ENCODE assay signal across 11 mouse cellular contexts in genomic region chr14:34660351-34660787, GRCm38 (mm10). TPM values are rescaled to one million over a fixed set of nuclear protein-coding genes. Genes with fewer than 3 reads are reported as not detected.
DNase-seq lines count a peak whose midpoint lies in the region; ATAC-seq and TF ChIP-seq lines count a peak whose summit lies in the region.
"Had no signal": no experiment of that assay in that cellular context is flagged by ENCODE, and none has a peak within 500 bp of the region (broad histone marks: within the 10 kb centered on the region; RNA-seq: fewer than 3 reads in every experiment).

No protein-coding gene starts in this region.

- peaks cover 20% of the 10 kb centered on the region for H3K4me1 ChIP-seq in kidney, embryonic 15.5 days
- 0 out of 2 replicates have a peak, but pooled peaks cover 2% of the 10 kb centered on the region for H3K4me1 ChIP-seq in kidney, adult 2 months (ENCODE audit: control insufficient read depth, insufficient read depth, low read length)
- H3K4me1 ChIP-seq in erythroblast, embryonic 14.5 days (ENCODE audit: control insufficient read depth): peaks cover 75% of the 10 kb centered on the region

- H3K4me2 ChIP-seq in kidney, embryonic 15.5 days: no peak overlapping the region

- H3K9ac ChIP-seq in kidney, embryonic 15.5 days: no peak overlapping the region
- H3K9ac ChIP-seq: embryonic facial prominence, embryonic 12.5 days had no signal

- ATAC-seq in kidney, embryonic 15.5 days (replicated peaks; ENCODE audit: low FRiP score): 0 out of 2 replicates have a peak, but pooled peaks have one; percentile 44

- H3K9me3 ChIP-seq in kidney, embryonic 15.5 days (replicated peaks): no peaks in the 10 kb centered on the region
- H3K9me3 ChIP-seq in erythroblast, embryonic 14.5 days (ENCODE audit: control insufficient read depth, low read length): no peaks in the 10 kb centered on the region
- H3K9me3 ChIP-seq: embryonic facial prominence, embryonic 12.5 days had no signal

- no peak overlapping the region for H3K27ac ChIP-seq in kidney, embryonic 15.5 days
- no peak overlapping the region for H3K27ac ChIP-seq in kidney, adult 2 months (ENCODE audit: insufficient read depth, low read depth, low read length)
- H3K27ac ChIP-seq: embryonic facial prominence, embryonic 12.5 days had no signal

- no peak for TF ChIP-seq POLR2A in kidney, adult 2 months (IDR thresholded peaks at IDR 0.05; ENCODE audit: low read depth, low read length)

- H3K36me3 ChIP-seq in kidney, embryonic 15.5 days: no peaks in the 10 kb centered on the region
- no peaks in the 10 kb centered on the region for H3K36me3 ChIP-seq in kidney, adult 2 months (ENCODE audit: control insufficient read depth, insufficient read depth, low read length)
- peaks cover 9% of the 10 kb centered on the region for H3K36me3 ChIP-seq in erythroblast, embryonic 14.5 days (ENCODE audit: control insufficient read depth)
- H3K36me3 ChIP-seq: embryonic facial prominence, embryonic 12.5 days had no signal

- DNase-seq in kidney, adult 2 months: no peak
- DNase-seq in MEL-GATA-1-ER (ENCODE audit: extremely low read depth, low read depth): peak; percentile 96
- peak; percentile 11 to 12 for DNase-seq in spleen, postnatal 14 days (ENCODE audit: low spot score in 2 of 2)
- no peak for DNase-seq in cerebellum, postnatal 25 days
- DNase-seq in right cerebral cortex, postnatal 4 days: no peak
- no peak for DNase-seq in frontal cortex, postnatal 10 days (ENCODE audit: low spot score in 2 of 2)
- DNase-seq: gastrocnemius, postnatal 25 days; kidney, postnatal 10 days had no signal

- no peak overlapping the region for H3K4me3 ChIP-seq in kidney, embryonic 15.5 days (replicated peaks)
- H3K4me3 ChIP-seq in kidney, adult 2 months (ENCODE audit: insufficient read depth, low read depth, low read length): no peak overlapping the region
- peak overlapping the region; percentile 84 for H3K4me3 ChIP-seq in erythroblast, embryonic 14.5 days (replicated peaks)

- H3K27me3 ChIP-seq in kidney, embryonic 15.5 days: peaks cover 30% of the 10 kb centered on the region
- no peaks in the 10 kb centered on the region for H3K27me3 ChIP-seq in kidney, adult 2 months (replicated peaks; ENCODE audit: control insufficient read depth, insufficient read depth, low read length)
- H3K27me3 ChIP-seq in erythroblast, embryonic 14.5 days (ENCODE audit: control insufficient read depth): no peaks in the 10 kb centered on the region

- 49% methylated on average over 7 of the region's 7 CpGs for WGBS in kidney, embryonic 15.5 days
- 77% methylated on average over 7 of the region's 7 CpGs for WGBS in kidney, adult 2 months

- TF ChIP-seq CTCF in kidney, adult 2 months (conservative IDR thresholded peaks at IDR 0.05; ENCODE audit: insufficient read depth, insufficient read length, low read depth, low read length): no peak

RNA-seq across cellular contexts. Expression of gene Wapl, which starts 13.4 kb away (rescaled TPM):
- polyA plus RNA-seq in kidney, embryonic 15.5 days (2015; fragmentation: Nextera tagmentation; extraction: Ambion mirVana): 26.9 and 28.8 TPM in 2 replicates
- 10.1 and 11.0 TPM in 2 replicates for polyA plus RNA-seq in kidney, adult 2 months (2012; rRNA removed)
- 0.77 and 1.1 TPM in 2 replicates for polyA plus RNA-seq in erythroblast, embryonic 14.5 days (2012)

Comparison
In these comparisons a context has a peak if more than half of its experiments do, and no peak if none do; other contexts are left out.
1. DNase-seq: peak in MEL-GATA-1-ER (single experiment) and spleen, postnatal 14 days (2 of 2); none in kidney, adult 2 months (single experiment), cerebellum, postnatal 25 days (0 of 2), right cerebral cortex, postnatal 4 days (single experiment) and frontal cortex, postnatal 10 days (0 of 2).